Mouse (Mus musculus) G1E (cell line): ENCODE results near the gene Gabpb1.

Experiments used
- CTCF ChIP-seq: IDR thresholded peaks from 2 replicates; pipeline ENCODE4 v1.5.1; 2012; ENCODE audit warnings: low read depth, low read length, inconsistent platforms, mixed read lengths
- GATA1 ChIP-seq: IDR thresholded peaks from 2 replicates; pipeline ENCODE4 v1.6.1; 2012; ENCODE audit warnings: borderline replicate concordance, low read length, inconsistent platforms, mixed read lengths
- GATA2 ChIP-seq: IDR thresholded peaks from 2 replicates; pipeline ENCODE4 v1.6.1; 2012; ENCODE audit warnings: low read depth, low read length, inconsistent platforms, borderline replicate concordance
- TAL1 ChIP-seq: conservative IDR thresholded peaks from 2 replicates; pipeline ENCODE4 v1.6.1; 2012; ENCODE audit warnings: low read depth, low read length, inconsistent platforms, mixed read lengths

DNA sequence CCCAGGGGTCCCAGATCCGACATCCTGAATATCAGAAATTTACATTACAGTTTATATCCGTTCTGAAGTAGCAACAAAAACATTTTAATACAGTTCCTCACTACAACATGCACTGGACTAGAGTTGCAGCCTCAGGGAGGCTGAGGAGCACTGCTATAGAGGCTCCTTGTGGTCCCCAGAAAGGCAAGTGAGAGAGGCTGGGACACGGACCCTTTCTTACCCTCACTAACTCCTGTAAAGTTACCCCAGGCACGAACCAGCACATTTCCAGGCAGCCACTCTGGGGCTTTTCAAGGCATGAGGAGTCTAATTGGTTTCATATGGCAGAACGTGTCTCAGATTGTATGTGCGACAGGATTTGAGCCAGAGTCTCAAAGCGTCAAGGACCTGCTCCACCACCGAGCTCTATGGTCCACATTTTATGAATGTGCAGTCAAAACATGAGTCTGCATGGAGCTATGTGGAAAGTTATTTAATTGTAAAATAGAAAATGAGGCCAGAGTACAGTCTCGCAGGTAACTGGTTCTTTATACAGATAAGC, 47.6 kb downstream of the Gabpb1 start:
- no peak for TF ChIP-seq CTCF
- TF ChIP-seq GATA1: no peak
- no peak for TF ChIP-seq TAL1
- no peak for TF ChIP-seq GATA2
